Mouse (Mus musculus) stomach, embryonic 16.5 days (tissue): Measurements from ENCODE around the gene Hormad2. TPM values are rescaled to one million over a fixed set of nuclear protein-coding genes. Genes with fewer than 3 reads are reported as not detected.

Experiments used
- ATAC-seq: fragments of 200-750 bp; cut with Nextera tagmentation; 2 replicates; pipeline ENCODE4 v1.8.0; 2017; ENCODE audit warnings: moderate number of reproducible peaks, moderate TSS enrichment; ENCODE audit not compliant: insufficient read depth, low FRiP score
- H3K27ac ChIP-seq: fragments of 300-500 bp; sonication (generic); 2 replicates; pipeline ENCODE4 v1.5.1; 2014; ENCODE audit warnings: low read length
- H3K27me3 ChIP-seq: fragments of 300-500 bp; sonication (generic); 2 replicates; pipeline ENCODE4 v1.6.1; 2014; ENCODE audit warnings: low read length, control low read depth, mixed read lengths; ENCODE audit not compliant: control insufficient read depth, insufficient read depth
- H3K36me3 ChIP-seq: fragments of 300-500 bp; sonication (generic); 2 replicates; pipeline ENCODE4 v1.6.1; 2014; ENCODE audit warnings: low read length; ENCODE audit not compliant: control insufficient read depth, insufficient read depth
- H3K4me1 ChIP-seq: fragments of 300-500 bp; sonication (generic); 2 replicates; pipeline ENCODE4 v1.6.1; 2014; ENCODE audit warnings: low read length, control low read depth, mixed read lengths; ENCODE audit not compliant: control insufficient read depth, insufficient read depth
- H3K4me2 ChIP-seq: fragments of 300-500 bp; sonication (generic); 2 replicates; pipeline ENCODE4 v1.6.1; 2014; ENCODE audit warnings: low read depth, low read length, mixed read lengths
- H3K4me3 ChIP-seq: fragments of 300-500 bp; sonication (generic); replicated peaks from 2 replicates; pipeline ENCODE4 v1.5.1; 2014; ENCODE audit warnings: mild to moderate bottlenecking, low read length
- H3K9ac ChIP-seq: fragments of 300-500 bp; sonication (generic); 2 replicates; pipeline ENCODE4 v1.6.1; 2014; ENCODE audit warnings: low read length
- H3K9me3 ChIP-seq: fragments of 300-500 bp; sonication (generic); replicated peaks from 2 replicates; pipeline ENCODE4 v1.6.1; 2016; ENCODE audit warnings: low read length, control low read depth; ENCODE audit not compliant: control insufficient read depth
- WGBS: fragments of 180-500 bp; shearing (Covaris S2); extraction: QIAGEN DNeasy Blood & Tissue Kit; methylation state at CpG from one replicate; pipeline ENCODE4 v1.1.7; 2014; 5-methylcytosine and 5-hydroxymethylcytosine counted together
- polyA plus RNA-seq: library from polyadenylated mRNA; unstranded; fragments of >200 nt; fragmentation: Nextera tagmentation; extraction: Ambion mirVana; gene quantifications from 2 replicates; pipeline ENCODE4 v1.2.1, GENCODE M21; 2015

Gene Hormad2
- polyA plus RNA-seq: 0.17 and 0.30 TPM in 2 replicates

- ATAC-seq: peak; percentile 60; the same call in 1 of the 2 replicates
- 51% methylated on average over 19 of the region's 19 CpGs for WGBS
- H3K4me2 ChIP-seq: peak within 1 kb of the TSS; percentile 4; the same call in 1 of the 2 replicates
Measured at GRCm38 (mm10) chr11:4440978-4441377, at the start of gene Hormad2. TSS of gene Hormad2 (minus strand) at chr11:4441105.

GRCm38 (mm10) chr11:4489207-4489606 is 48.3 kb upstream of the Hormad2 start:
- WGBS: 82% methylated on average over 4 of the region's 4 CpGs
- H3K9ac ChIP-seq: no peak overlapping the region
- H3K9me3 ChIP-seq: no peaks in the 10 kb centered on the region
- H3K4me3 ChIP-seq: no peak overlapping the region
- H3K36me3 ChIP-seq: peaks cover 38% of the 10 kb centered on the region
- ATAC-seq: no peak
- no peak overlapping the region for H3K4me2 ChIP-seq
- peaks cover 10% of the 10 kb centered on the region; the same call in 1 of the 2 replicates for H3K4me1 ChIP-seq
- no peaks in the 10 kb centered on the region for H3K27me3 ChIP-seq
- peak overlapping the region; percentile 79 for H3K27ac ChIP-seq

More at GRCm38 (mm10) chr11:4440978-4441377, at the start of gene Hormad2:
- H3K27ac ChIP-seq: no peak within 1 kb of the TSS
- no peaks in the 10 kb centered on the region for H3K36me3 ChIP-seq
- H3K9me3 ChIP-seq: no peaks in the 10 kb centered on the region
- H3K4me3 ChIP-seq: no peak within 1 kb of the TSS
- no peak within 1 kb of the TSS for H3K9ac ChIP-seq
- H3K27me3 ChIP-seq: no peaks in the 10 kb centered on the region
- H3K4me1 ChIP-seq: no peaks in the 10 kb centered on the region

- no peak overlapping the region for H3K9ac ChIP-seq
- no peaks in the 10 kb centered on the region for H3K9me3 ChIP-seq
- H3K4me2 ChIP-seq: no peak overlapping the region
- H3K27ac ChIP-seq: peak overlapping the region; percentile 79; the same call in 1 of the 2 replicates
- ATAC-seq: no peak
- no peak overlapping the region for H3K4me3 ChIP-seq
- peaks cover 38% of the 10 kb centered on the region for H3K36me3 ChIP-seq
- no peaks in the 10 kb centered on the region for H3K27me3 ChIP-seq
- peaks cover 10% of the 10 kb centered on the region; the same call in 1 of the 2 replicates for H3K4me1 ChIP-seq
- whole genome bisulfite sequencing: 88% methylated on average over 2 of the region's 2 CpGs
Measured at GRCm38 (mm10) chr11:4488798-4489197, 47.9 kb upstream of the Hormad2 start.

- Histone ChIP-seq H3K4me3 (no peak overlapping the region), H3K9ac (no peak overlapping the region), H3K9me3 (no peaks in the 10 kb centered on the region), H3K27ac (peak overlapping the region; percentile 79; the same call in 1 of the 2 replicates), H3K4me2 (no peak overlapping the region), H3K4me1 (peaks cover 10% of the 10 kb centered on the region; the same call in 1 of the 2 replicates), H3K27me3 (no peaks in the 10 kb centered on the region), H3K36me3 (peaks cover 38% of the 10 kb centered on the region)
- 96% methylated on average over 13 of the region's 13 CpGs for WGBS
- ATAC-seq: no peak
Measured at GRCm38 (mm10) chr11:4488367-4488766, 47.5 kb upstream of the Hormad2 start.

- Histone ChIP-seq H3K27ac (peak overlapping the region; percentile 10; the same call in 1 of the 2 replicates), H3K9me3 (no peaks in the 10 kb centered on the region), H3K4me1 (peaks cover 10% of the 10 kb centered on the region; the same call in 1 of the 2 replicates), H3K4me2 (no peak overlapping the region), H3K9ac (no peak overlapping the region), H3K36me3 (peaks cover 35% of the 10 kb centered on the region), H3K27me3 (no peaks in the 10 kb centered on the region), H3K4me3 (no peak overlapping the region)
- 72% methylated on average over 8 of the region's 8 CpGs for WGBS
- peak; percentile 66; the same call in 1 of the 2 replicates for ATAC-seq
Measured at GRCm38 (mm10) chr11:4487401-4487965, 46.6 kb upstream of the Hormad2 start.

GRCm38 (mm10) chr11:4484541-4484940 is 43.6 kb upstream of the Hormad2 start:
- no peak for ATAC-seq
- Histone ChIP-seq H3K4me2 (no peak overlapping the region), H3K9ac (no peak overlapping the region), H3K27me3 (no peaks in the 10 kb centered on the region), H3K36me3 (peaks cover 40% of the 10 kb centered on the region), H3K4me1 (peaks cover 10% of the 10 kb centered on the region; the same call in 1 of the 2 replicates), H3K4me3 (no peak overlapping the region), H3K27ac (no peak overlapping the region), H3K9me3 (no peaks in the 10 kb centered on the region)
- WGBS: 91% methylated on average over 5 of the region's 5 CpGs

- Histone ChIP-seq H3K4me1 (peaks cover 2% of the 10 kb centered on the region; the same call in 1 of the 2 replicates), H3K27me3 (no peaks in the 10 kb centered on the region), H3K9ac (no peak overlapping the region), H3K4me3 (no peak overlapping the region), H3K9me3 (no peaks in the 10 kb centered on the region), H3K36me3 (peaks cover 33% of the 10 kb centered on the region; the same call in 1 of the 2 replicates), H3K4me2 (no peak overlapping the region), H3K27ac (no peak overlapping the region)
- ATAC-seq: no peak
- 88% methylated on average over 5 of the region's 5 CpGs for WGBS
Measured at GRCm38 (mm10) chr11:4482641-4483040, 41.7 kb upstream of the Hormad2 start.

- no peaks in the 10 kb centered on the region for H3K27me3 ChIP-seq
- no peak overlapping the region for H3K4me3 ChIP-seq
- H3K4me1 ChIP-seq: no peaks in the 10 kb centered on the region
- H3K36me3 ChIP-seq: 0 out of 2 replicates have a peak, but pooled peaks cover 5% of the 10 kb centered on the region
- ATAC-seq: no peak
- no peak overlapping the region for H3K9ac ChIP-seq
- no peak overlapping the region for H3K4me2 ChIP-seq
- WGBS: 86% methylated on average over 4 of the region's 4 CpGs
- no peak overlapping the region for H3K27ac ChIP-seq
- H3K9me3 ChIP-seq: no peaks in the 10 kb centered on the region
Measured at GRCm38 (mm10) chr11:4476184-4476697, 35.3 kb upstream of the Hormad2 start.

- H3K27ac ChIP-seq: no peak overlapping the region
- no peaks in the 10 kb centered on the region for H3K36me3 ChIP-seq
- WGBS: 71% methylated on average over 7 of the region's 7 CpGs
- H3K4me1 ChIP-seq: no peaks in the 10 kb centered on the region
- H3K27me3 ChIP-seq: no peaks in the 10 kb centered on the region
- ATAC-seq: no peak
- H3K9me3 ChIP-seq: no peaks in the 10 kb centered on the region
- no peak overlapping the region for H3K4me3 ChIP-seq
- H3K4me2 ChIP-seq: no peak overlapping the region
- H3K9ac ChIP-seq: no peak overlapping the region
Measured at GRCm38 (mm10) chr11:4472464-4473179, 31.7 kb upstream of the Hormad2 start.
